Mouse (Mus musculus) lung, adult 2 months (tissue): ENCODE results near the gene Oscp1. TPM values are rescaled to one million over a fixed set of nuclear protein-coding genes. Genes with fewer than 3 reads are reported as not detected.

Experiments
- DNase-seq: peaks from one replicate; pipeline ENCODE4 v3.0.0; 2022
- H3K4me1 ChIP-seq: fragments of 200-500 bp; 2 replicates; pipeline ENCODE4 v1.6.1; 2011; ENCODE audit warnings: low read length; ENCODE audit not compliant: control insufficient read depth, insufficient read depth
- H3K4me3 ChIP-seq: fragments of 200-500 bp; replicated peaks from 2 replicates; pipeline ENCODE3; 2011; ENCODE audit warnings: low read depth, mild to moderate bottlenecking, control low read depth, low read length; ENCODE audit errors: extremely low read depth
- CTCF ChIP-seq: fragments of 200-500 bp; IDR thresholded peaks from 2 replicates; pipeline ENCODE4 v1.5.1; 2011; ENCODE audit warnings: mild to moderate bottlenecking, low read length, control low read depth; ENCODE audit not compliant: insufficient read depth
- POLR2A ChIP-seq: fragments of 200-500 bp; IDR thresholded peaks from 2 replicates; pipeline ENCODE4 v1.6.1; 2011; ENCODE audit warnings: low read depth, mild to moderate bottlenecking, control low read depth, low read length, borderline replicate concordance; ENCODE audit errors: extremely low read depth
- WGBS: fragments of 180-500 bp; shearing (Covaris S2); methylation state at CpG from one replicate; pipeline ENCODE4 v1.1.7; 2018; 5-methylcytosine and 5-hydroxymethylcytosine counted together
- polyA plus RNA-seq: library from polyadenylated mRNA; depleted of rRNA; stranded (reverse); fragments of >200 nt; gene quantifications from 2 replicates; pipeline ENCODE4 v1.2.3, GENCODE M21; 2012; rRNA removed

Oscp1 gene
- polyA plus RNA-seq = 2.8 and 4.5 TPM in 2 replicates

- H3K4me3 ChIP-seq = peak within 1 kb of the TSS; percentile 74
- DNase-seq = peak; percentile 85
- TF ChIP-seq POLR2A (0 out of 2 replicates have a peak, but pooled peaks have one; percentile 22), CTCF (no peak)
- H3K4me1 ChIP-seq = 0 out of 2 replicates have a peak, but pooled peaks cover 4% of the 10 kb centered on the region
- 1% methylated on average over 57 of the region's 57 CpGs for WGBS
Measured at GRCm38 (mm10) chr4:126058134-126058996, at the start of gene Oscp1. Oscp1 (plus strand) TSS chr4:126058565.

- TF ChIP-seq CTCF = no peak
- no peak for TF ChIP-seq POLR2A
- 56% methylated on average over 7 of the region's 7 CpGs for WGBS
- H3K4me3 ChIP-seq = no peak overlapping the region
- no peaks in the 10 kb centered on the region for H3K4me1 ChIP-seq
- peak; percentile 15 for DNase-seq
Measured at GRCm38 (mm10) chr4:126017676-126018332, 40.6 kb upstream of the Oscp1 start.

DNA sequence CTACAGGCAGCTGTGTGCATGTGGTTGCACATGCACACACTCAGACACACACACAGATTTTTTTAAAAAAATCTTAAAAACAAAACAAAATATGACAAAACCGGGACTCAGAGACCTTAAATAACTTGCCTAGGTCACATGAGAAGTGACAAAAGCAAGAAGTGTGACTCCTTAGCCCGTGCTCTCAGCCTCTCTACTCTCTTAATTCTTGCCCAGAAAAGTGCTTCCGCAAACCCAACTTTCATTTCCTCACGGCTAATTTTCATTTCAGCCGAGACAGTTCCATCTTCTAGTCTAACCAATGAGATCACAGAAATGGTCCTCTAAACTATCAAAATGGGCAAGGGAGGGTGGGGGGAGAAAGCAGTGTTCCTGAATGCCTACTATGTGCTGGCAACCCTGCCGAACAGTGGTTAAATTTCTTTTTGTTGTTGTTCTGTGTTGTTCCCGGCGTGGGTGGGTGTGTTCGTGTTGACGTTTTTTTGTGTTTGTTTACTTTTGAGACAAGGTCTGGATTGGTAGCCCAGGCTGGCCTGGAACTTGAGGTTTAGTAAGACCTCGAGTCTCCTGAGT, 39.3 kb upstream of the Oscp1 start:
- WGBS = 62% methylated on average over 11 of the region's 11 CpGs
- no peak for DNase-seq
- Histone ChIP-seq H3K4me3 (no peak overlapping the region), H3K4me1 (no peaks in the 10 kb centered on the region)
- TF ChIP-seq POLR2A = no peak
- TF ChIP-seq CTCF = no peak

DNA sequence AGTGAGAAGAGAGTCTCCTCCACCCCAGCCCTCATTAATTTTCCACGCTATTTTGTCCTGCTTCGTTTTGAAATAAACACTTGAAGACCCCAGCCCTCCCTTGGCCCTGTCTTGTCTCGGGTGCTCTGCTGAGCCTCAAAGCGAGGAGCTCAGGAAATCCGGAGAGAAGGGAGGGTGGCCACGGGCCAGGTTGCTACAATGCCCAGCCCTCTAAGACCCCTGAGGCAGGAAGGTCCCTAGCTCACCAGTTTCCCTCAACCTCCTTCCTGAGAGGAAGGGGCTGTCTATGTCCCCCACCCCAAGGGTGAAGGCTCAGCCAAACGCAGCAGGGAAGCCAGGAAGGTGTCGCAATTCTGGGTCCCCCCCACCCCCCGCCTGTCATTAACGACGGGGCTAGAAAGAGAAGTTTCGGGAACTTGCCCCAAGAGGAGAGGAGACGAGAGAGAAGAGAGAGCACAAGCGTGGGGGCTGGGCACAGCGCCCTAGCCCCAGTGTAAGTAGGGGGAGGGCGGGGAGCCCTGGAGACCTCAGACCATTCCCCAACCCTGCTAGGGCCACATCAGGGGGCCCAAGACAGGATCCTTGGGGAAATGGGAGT, 34.0 kb upstream of the Oscp1 start, which contains the start of gene Csf3r:
Gene Csf3r (plus strand): TSS at position 248 of the 598 bp plus-strand sequence.
- no peak for DNase-seq
- 22% methylated on average over 16 of the region's 16 CpGs for WGBS
- Histone ChIP-seq H3K4me3 (no peak within 1 kb of the TSS), H3K4me1 (no peaks in the 10 kb centered on the region)
- no peak for TF ChIP-seq CTCF
- no peak for TF ChIP-seq POLR2A

- no peaks in the 10 kb centered on the region for H3K4me1 ChIP-seq
- DNase-seq = no peak
- H3K4me3 ChIP-seq = no peak overlapping the region
- WGBS = 56% methylated on average over 5 of the region's 5 CpGs
- TF ChIP-seq CTCF (no peak), POLR2A (no peak)
Measured at GRCm38 (mm10) chr4:126025801-126026200, 32.6 kb upstream of the Oscp1 start.

DNA sequence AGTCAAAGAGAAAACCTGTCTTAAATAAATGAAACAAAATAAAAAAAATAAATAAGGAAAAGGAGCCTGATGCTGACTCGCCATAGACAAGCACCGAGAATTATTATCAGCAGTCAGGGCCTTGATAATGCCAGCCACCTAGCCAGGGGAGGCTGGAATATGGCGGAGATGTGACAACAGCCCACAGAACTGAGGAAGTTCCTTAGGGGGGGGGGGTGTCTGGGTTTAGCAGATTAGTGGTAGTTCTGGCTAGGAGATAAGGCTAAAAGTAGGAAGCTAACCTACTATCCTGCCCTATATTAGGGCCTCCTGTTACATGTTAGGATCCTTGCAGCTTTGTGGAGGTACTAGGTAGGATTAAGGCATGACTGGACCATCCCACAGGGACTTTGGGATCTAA, 30.4 kb upstream of the Oscp1 start:
- no peak for DNase-seq
- H3K4me1 ChIP-seq = no peaks in the 10 kb centered on the region
- no peak overlapping the region for H3K4me3 ChIP-seq
- no peak for TF ChIP-seq POLR2A
- no peak for TF ChIP-seq CTCF
- 75% methylated on average over 3 of the region's 3 CpGs for WGBS

- TF ChIP-seq POLR2A = no peak
- TF ChIP-seq CTCF = no peak
- H3K4me1 ChIP-seq = no peaks in the 10 kb centered on the region
- WGBS = 59% methylated on average over 3 of the region's 3 CpGs
- H3K4me3 ChIP-seq = no peak overlapping the region
- DNase-seq = no peak
Measured at GRCm38 (mm10) chr4:126029042-126029441, 29.3 kb upstream of the Oscp1 start.

- WGBS = 61% methylated on average over 5 of the region's 5 CpGs
- Histone ChIP-seq H3K4me1 (no peaks in the 10 kb centered on the region), H3K4me3 (no peak overlapping the region)
- TF ChIP-seq POLR2A = no peak
- TF ChIP-seq CTCF = no peak
- DNase-seq = no peak
Measured at GRCm38 (mm10) chr4:126030705-126031104, 27.7 kb upstream of the Oscp1 start.

GRCm38 (mm10) chr4:126035413-126035812, 23.0 kb upstream of the Oscp1 start:
- Histone ChIP-seq H3K4me3 (no peak overlapping the region), H3K4me1 (no peaks in the 10 kb centered on the region)
- TF ChIP-seq POLR2A (no peak), CTCF (no peak)
- no peak for DNase-seq
- WGBS = 77% methylated on average over 5 of the region's 5 CpGs
